Mouse (Mus musculus): ENCODE data around the gene Cabp2. TPM values are rescaled to one million over a fixed set of nuclear protein-coding genes. Genes with fewer than 3 reads are reported as not detected.

Gene Cabp2
- polyA plus RNA-seq, 1 experiment, result not detected

GRCm38 (mm10) chr19:4075531-4075930, 5.8 kb upstream of the Cabp2 start:
- no peak for DNase-seq (ENCODE audit: extremely low spot score in 1 of 2, low spot score in 1 of 2)

DNA sequence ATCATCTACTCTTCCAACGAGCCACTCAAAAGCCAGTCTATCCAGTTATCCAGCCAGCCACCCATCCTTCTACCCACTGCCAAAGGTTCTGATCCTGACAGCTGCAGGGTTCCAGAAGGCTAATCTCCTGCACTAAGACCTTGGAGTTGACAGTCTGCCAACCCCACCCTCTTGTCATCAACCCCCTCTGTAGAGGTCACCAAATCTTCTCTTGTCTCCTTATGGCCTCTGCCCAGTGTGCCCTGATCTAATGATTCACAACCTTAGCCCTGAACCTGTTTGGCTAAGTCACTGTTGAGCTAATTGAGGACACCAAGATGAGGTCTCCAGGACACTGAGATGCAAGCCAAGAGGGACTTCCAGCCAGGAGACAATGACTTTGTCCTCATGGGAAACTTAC, 1.8 kb upstream of the Cabp2 start:
- no peak for DNase-seq (ENCODE audit: extremely low spot score in 1 of 2, low spot score in 1 of 2)

GRCm38 (mm10) chr19:4080511-4081009, 818 bp upstream of the Cabp2 start:
- no peak for DNase-seq (ENCODE audit: extremely low spot score in 1 of 2, low spot score in 1 of 2)

DNA sequence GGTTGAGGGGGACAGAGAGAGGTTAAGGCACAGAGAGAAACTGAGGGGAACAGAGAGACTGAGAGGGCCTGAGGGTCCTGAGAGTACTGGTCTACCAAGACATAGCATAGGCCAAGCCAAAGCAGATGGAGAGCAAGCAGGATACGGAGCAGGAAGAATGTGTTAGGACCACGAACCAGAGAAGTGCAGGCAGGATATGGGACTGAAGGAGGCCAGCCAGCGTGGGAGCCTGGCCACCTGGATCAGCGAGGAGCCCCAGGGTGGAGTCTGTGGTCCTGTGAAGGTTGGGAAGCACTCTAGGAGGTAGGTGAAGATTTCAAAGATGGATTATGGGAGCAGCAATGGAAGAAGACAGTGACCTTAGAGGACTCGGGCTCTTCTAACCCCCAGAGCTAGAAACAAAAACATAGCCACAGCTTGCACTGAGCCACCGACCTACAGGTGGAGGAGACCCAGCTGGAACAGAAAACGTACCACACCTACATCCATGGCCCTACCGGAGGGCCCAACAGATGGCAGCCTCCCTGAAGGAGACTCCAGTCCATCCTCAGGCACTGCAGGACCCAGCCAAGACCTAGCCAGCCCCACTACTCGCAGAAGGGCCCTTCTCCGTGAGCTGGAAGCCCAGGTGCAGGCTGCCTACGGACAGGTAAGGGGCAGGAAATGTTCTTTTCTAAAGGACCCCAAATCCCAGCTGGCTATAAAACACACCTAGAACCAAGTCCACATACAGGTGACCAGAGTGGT, 1.0 kb downstream of the Cabp2 start:
- DNase-seq (ENCODE audit: extremely low spot score in 1 of 2, low spot score in 1 of 2), result no peak

DNA sequence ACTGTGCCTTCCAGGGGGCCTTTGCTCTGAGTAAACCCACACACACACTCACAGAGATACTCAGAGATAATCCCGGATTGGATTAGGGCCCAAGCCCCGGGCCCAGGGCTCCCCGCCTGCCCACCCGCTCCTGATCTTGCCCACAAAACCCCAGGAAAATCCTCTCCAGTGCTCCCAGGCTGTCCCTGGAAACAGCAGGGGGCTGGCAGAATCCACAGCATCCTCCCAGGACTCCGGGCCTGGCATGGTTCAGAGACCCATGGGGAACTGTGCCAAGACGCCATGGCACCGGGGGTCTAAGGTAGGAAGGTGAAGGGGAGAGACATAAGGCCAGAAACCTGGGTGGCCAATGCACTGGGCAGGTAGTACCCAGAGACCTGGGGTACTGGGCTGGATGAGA, 1.9 kb downstream of the Cabp2 start:
- DNase-seq (ENCODE audit: extremely low spot score in 1 of 2, low spot score in 1 of 2), result no peak

DNA sequence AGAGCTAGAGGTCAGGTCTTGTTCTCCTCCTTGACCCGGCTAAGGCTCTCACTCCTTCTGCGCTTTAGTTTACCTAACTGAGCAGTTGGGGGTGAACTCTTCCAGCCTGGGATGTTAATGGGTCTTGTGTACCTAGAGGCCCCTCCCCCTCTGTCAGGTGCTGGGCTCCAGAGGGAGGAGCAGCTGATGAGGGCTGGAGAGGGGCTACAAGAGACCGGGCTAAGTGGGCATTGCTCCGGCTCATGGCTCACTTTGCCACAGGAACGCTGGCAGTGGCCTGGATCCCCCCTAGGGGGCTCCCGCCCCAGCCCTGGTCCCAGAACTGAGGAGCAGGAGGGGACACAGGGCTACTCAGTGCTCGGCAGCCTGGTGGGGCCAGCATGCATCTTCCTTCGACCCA, 2.4 kb downstream of the Cabp2 start:
- DNase-seq (ENCODE audit: extremely low spot score in 1 of 2, low spot score in 1 of 2), result no peak

GRCm38 (mm10) chr19:4084984-4085383, 3.6 kb downstream of the Cabp2 start:
- no peak for DNase-seq (ENCODE audit: extremely low spot score in 1 of 2, low spot score in 1 of 2)

- no peak for DNase-seq (ENCODE audit: extremely low spot score in 1 of 2, low spot score in 1 of 2)
Observed at GRCm38 (mm10) chr19:4086156-4086555, 4.8 kb downstream of the Cabp2 start.

GRCm38 (mm10) chr19:4087090-4087489, 5.7 kb downstream of the Cabp2 start:
- DNase-seq (ENCODE audit: extremely low spot score in 1 of 2, low spot score in 1 of 2), result no peak

- no peak for DNase-seq (ENCODE audit: extremely low spot score in 1 of 2, low spot score in 1 of 2)
Observed at GRCm38 (mm10) chr19:4088146-4088545, 6.8 kb downstream of the Cabp2 start.

DNA sequence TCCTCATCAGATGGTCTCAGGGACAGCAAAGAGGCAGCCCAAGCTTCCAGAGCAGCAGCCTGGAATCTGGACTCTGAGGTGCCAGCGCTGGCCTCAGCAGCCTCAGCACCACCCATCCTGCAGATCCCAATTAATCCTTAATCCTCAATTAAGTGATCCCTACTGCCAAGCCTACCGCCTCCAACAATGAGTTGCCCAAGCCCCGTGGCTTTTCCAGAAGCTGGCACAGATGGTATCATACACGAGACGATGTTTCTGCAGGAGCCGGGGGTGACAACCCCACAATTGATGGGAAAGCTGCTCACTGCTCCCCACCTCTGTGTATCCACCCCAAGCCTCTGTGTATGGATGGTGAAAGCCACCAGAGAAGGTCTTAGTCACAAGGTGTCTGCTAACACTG, 7.8 kb downstream of the Cabp2 start:
- DNase-seq (ENCODE audit: extremely low spot score in 1 of 2, low spot score in 1 of 2), result no peak

GRCm38 (mm10) chr19:4090446-4090845, 9.1 kb downstream of the Cabp2 start:
- DNase-seq (ENCODE audit: extremely low spot score in 1 of 2, low spot score in 1 of 2), result no peak

DNA sequence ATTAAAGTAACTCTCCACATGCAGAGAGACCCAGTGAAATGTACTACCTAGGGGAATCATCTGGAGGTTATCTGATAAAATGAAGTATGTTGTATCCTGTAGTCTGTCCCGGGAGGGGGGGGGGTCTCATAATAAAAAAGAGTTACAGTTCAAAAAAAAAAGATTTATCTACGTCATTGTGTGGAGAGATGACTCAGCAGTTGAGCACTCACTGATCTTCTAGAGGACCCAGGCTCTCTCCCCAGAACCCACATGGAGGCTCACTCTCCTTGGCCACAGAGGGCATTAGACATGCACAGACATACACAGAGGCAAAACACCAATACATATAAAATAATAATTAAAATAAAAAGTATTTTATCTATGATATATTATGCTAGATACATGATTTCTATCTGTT, 10.0 kb downstream of the Cabp2 start:
- DNase-seq (ENCODE audit: extremely low spot score in 1 of 2, low spot score in 1 of 2), result no peak

DNA sequence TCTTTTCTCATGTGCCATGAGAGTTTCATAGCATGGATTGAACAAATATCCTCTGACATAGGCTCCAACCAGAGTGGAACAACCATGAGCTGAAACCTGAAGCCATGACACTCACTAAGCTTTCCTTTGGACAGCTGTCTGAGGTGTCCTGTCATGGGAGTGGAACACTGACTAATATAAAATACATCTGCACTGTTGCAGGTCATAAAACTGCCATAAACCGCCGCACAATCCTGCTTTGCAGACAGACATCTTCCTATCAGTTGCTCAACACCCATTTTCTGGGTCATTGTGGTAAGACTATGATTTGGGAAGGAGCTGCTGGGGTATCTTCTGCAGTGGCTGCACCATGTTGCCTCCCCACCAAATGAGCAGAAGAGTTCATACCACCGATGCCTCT, 11.4 kb downstream of the Cabp2 start:
- DNase-seq (ENCODE audit: extremely low spot score in 1 of 2, low spot score in 1 of 2), result no peak

- no peak for DNase-seq (ENCODE audit: extremely low spot score in 1 of 2, low spot score in 1 of 2)
Observed at GRCm38 (mm10) chr19:4093772-4094171, 12.4 kb downstream of the Cabp2 start.

- no peak for DNase-seq (ENCODE audit: extremely low spot score in 1 of 2, low spot score in 1 of 2)
Observed at GRCm38 (mm10) chr19:4094348-4094747, 13.0 kb downstream of the Cabp2 start.

- no peak for DNase-seq (ENCODE audit: extremely low spot score in 1 of 2, low spot score in 1 of 2)
Observed at GRCm38 (mm10) chr19:4094774-4095303, 13.5 kb downstream of the Cabp2 start.

GRCm38 (mm10) chr19:4095802-4096201, 14.4 kb downstream of the Cabp2 start:
- DNase-seq (ENCODE audit: extremely low spot score in 1 of 2, low spot score in 1 of 2), result no peak

DNA sequence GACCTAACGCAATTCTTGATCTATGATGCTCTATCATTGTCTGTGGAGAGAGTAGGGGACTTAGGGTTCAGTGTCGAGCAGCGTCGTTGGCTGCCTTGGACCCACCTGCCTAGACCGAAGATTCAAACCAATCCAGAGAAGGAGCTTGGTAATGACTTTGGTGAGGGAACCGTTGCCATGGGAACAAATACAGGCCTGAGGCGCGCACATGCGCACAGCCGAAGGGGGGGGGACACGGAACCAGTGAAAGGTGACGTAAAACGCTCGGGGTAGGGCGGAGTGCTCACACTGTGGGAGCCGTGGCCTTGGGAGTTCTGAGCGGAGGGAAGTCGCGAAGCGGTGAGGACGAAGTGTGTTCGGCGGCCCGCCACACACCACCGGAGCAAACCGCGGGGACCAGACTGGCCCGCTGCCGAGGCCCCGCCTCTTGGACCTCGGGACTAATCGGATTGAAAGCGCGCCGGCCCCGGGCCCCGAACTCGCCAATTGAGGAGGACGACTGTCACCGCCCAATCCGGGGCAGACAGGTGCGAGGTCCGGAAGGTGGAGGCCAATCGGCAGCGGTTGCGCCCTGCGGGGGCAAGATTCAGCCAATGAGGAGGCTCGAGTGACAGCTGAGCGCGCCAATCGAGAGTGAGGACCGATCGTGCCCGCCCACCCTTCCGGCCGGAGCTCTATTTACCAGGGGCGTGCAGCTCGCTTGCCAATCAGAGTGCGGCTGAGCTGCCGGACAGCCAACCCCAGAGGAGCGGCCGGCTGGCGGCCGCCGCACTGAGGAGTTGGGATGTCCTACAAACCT, 15.5 kb downstream of the Cabp2 start, which contains the start of gene Cdk2ap2:
Gene Cdk2ap2, plus strand, starts transcription at position 541 of the 799 bp plus-strand sequence.
- peak; percentile 99 to 100 for DNase-seq (ENCODE audit: extremely low spot score in 1 of 2, low spot score in 1 of 2)

DNA sequence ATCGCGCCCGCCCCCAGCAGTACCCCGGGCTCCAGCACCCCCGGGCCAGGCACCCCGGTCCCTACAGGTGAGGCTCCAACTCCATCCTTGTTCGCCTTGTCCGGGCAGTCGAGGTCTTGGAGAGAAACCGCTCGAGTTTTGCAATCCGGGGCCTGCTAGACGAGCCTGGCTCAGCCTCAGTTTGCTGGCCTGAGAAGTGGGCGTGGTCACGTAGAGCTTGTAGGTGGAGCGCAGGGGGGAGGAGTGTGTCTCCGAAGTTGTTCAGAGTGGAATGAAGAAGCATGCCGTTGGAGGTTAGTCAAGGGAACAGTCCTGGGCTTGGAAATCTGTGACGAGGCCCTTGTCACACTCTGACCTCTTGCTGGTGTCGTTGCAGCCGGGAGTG, 16.1 kb downstream of the Cabp2 start:
- DNase-seq (ENCODE audit: extremely low spot score in 1 of 2, low spot score in 1 of 2), result peak; percentile 69 to 75

DNA sequence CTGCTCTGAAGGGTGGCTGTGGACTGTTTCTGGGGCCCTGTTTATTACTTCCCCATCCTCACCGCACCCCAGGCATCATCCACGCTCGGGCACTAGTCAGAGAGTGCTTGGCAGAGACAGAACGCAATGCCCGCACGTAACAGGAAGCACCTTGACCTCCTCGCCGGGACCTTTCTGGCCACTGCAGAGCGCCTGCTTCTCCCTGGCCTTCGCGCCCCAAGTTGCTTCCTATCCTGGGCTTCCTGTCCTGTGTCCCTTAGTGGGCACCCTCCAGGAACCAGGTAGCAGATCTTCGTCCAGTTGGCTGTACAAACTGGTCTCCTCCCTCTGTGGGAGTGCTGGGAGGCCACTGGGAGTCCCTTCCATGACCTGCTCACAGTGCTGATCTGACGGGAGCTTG, 17.0 kb downstream of the Cabp2 start:
- DNase-seq (ENCODE audit: extremely low spot score in 1 of 2, low spot score in 1 of 2), result no peak

DNA sequence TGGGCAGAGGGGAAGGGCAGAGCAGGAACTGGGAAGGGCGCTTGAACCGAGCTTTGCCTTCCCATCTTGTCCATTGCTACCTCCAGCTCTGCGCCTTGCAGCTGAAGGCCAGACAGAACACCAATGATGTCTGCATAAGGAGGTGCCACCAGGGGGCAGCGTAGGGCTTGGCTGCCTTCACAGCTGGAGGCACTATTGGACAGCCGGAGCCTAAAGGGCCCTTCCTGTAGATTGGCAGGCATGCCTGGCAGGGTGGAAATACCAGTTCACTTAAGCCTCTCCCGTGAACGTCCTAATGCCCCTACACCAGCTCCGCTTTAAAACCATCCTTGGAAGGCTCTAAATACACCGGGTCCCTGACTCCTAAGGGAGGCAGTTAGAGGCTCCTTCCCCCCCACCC, 17.7 kb downstream of the Cabp2 start:
- DNase-seq (ENCODE audit: extremely low spot score in 1 of 2, low spot score in 1 of 2), result peak; percentile 82 to 94

Measured in frontal cortex, adult 2 months (tissue).